Mouse (Mus musculus) kidney, embryonic 15.5 days (tissue): ENCODE measurements around the gene Mical2. TPM values are rescaled to one million over a fixed set of nuclear protein-coding genes. Genes with fewer than 3 reads are reported as not detected.

Experiments
- ATAC-seq: fragments of 200-750 bp; cut with Nextera tagmentation; replicated peaks from 2 replicates; pipeline ENCODE4 v1.8.0; 2017; ENCODE audit warnings: moderate TSS enrichment; ENCODE audit not compliant: low FRiP score
- H3K27ac ChIP-seq: fragments of 300-500 bp; sonication (generic); 2 replicates; pipeline ENCODE4 v1.5.1; 2015; ENCODE audit warnings: mild to moderate bottlenecking, inconsistent platforms
- H3K27me3 ChIP-seq: fragments of 300-500 bp; sonication (generic); 2 replicates; pipeline ENCODE4 v1.6.1; 2015; ENCODE audit warnings: inconsistent platforms
- H3K36me3 ChIP-seq: fragments of 300-500 bp; sonication (generic); 2 replicates; pipeline ENCODE4 v1.6.1; 2015; ENCODE audit warnings: inconsistent platforms
- H3K4me1 ChIP-seq: fragments of 300-500 bp; sonication (generic); 2 replicates; pipeline ENCODE4 v1.6.1; 2015; ENCODE audit warnings: inconsistent platforms
- H3K4me2 ChIP-seq: fragments of 300-500 bp; sonication (generic); 2 replicates; pipeline ENCODE4 v1.6.1; 2015; ENCODE audit warnings: moderate library complexity, mild to moderate bottlenecking, inconsistent platforms
- H3K4me3 ChIP-seq: fragments of 300-500 bp; sonication (generic); replicated peaks from 2 replicates; pipeline ENCODE4 v1.5.1; 2015; ENCODE audit warnings: mild to moderate bottlenecking, inconsistent platforms
- H3K9ac ChIP-seq: fragments of 300-500 bp; sonication (generic); 2 replicates; pipeline ENCODE4 v1.6.1; 2015; ENCODE audit warnings: mild to moderate bottlenecking, inconsistent platforms
- H3K9me3 ChIP-seq: fragments of 300-500 bp; sonication (generic); replicated peaks from 2 replicates; pipeline ENCODE4 v1.6.1; 2016; ENCODE audit warnings: inconsistent platforms
- WGBS: fragments of 180-500 bp; shearing (Covaris S2); methylation state at CpG from one replicate; pipeline ENCODE4 v1.1.7; 2015; ENCODE audit warnings: mixed read lengths; 5-methylcytosine and 5-hydroxymethylcytosine counted together
- polyA plus RNA-seq: library from polyadenylated mRNA; unstranded; fragments of >200 nt; fragmentation: Nextera tagmentation; extraction: Ambion mirVana; gene quantifications from 2 replicates; pipeline ENCODE4 v1.2.1, GENCODE M21; 2015

The Mical2 gene
- polyA plus RNA-seq, 1 experiment from 2014 or later: 7.5 TPM

GRCm38 (mm10) chr7:112235493-112235892 is 9.8 kb downstream of the Mical2 start:
- H3K9me3 ChIP-seq: no peaks in the 10 kb centered on the region
- H3K27ac ChIP-seq: no peak overlapping the region
- no peak overlapping the region for H3K9ac ChIP-seq
- WGBS: 67% methylated on average over 4 of the region's 4 CpGs
- no peak overlapping the region for H3K4me3 ChIP-seq
- H3K4me1 ChIP-seq: peaks cover 38% of the 10 kb centered on the region
- ATAC-seq: no peak
- H3K27me3 ChIP-seq: no peaks in the 10 kb centered on the region
- H3K4me2 ChIP-seq: no peak overlapping the region
- no peaks in the 10 kb centered on the region for H3K36me3 ChIP-seq

- Histone ChIP-seq H3K4me2 (no peak overlapping the region), H3K4me3 (no peak overlapping the region), H3K9ac (no peak overlapping the region), H3K27ac (peak overlapping the region; percentile 34; the same call in 1 of the 2 replicates), H3K9me3 (no peaks in the 10 kb centered on the region), H3K36me3 (no peaks in the 10 kb centered on the region), H3K4me1 (peaks cover 38% of the 10 kb centered on the region), H3K27me3 (no peaks in the 10 kb centered on the region)
- 91% methylated on average over 7 of the region's 7 CpGs for WGBS
- no peak for ATAC-seq
Measured at GRCm38 (mm10) chr7:112237211-112237610, 11.6 kb downstream of the Mical2 start.

- 45% methylated on average over 3 of the region's 3 CpGs for whole genome bisulfite sequencing
- Histone ChIP-seq H3K27ac (peak overlapping the region; percentile 34; the same call in 1 of the 2 replicates), H3K4me2 (no peak overlapping the region), H3K9ac (no peak overlapping the region), H3K4me1 (peaks cover 38% of the 10 kb centered on the region), H3K4me3 (no peak overlapping the region), H3K36me3 (no peaks in the 10 kb centered on the region), H3K9me3 (no peaks in the 10 kb centered on the region), H3K27me3 (no peaks in the 10 kb centered on the region)
- ATAC-seq: peak; percentile 41; the same call in 1 of the 2 replicates
Measured at GRCm38 (mm10) chr7:112237868-112238267, 12.2 kb downstream of the Mical2 start.

- Histone ChIP-seq H3K36me3 (no peaks in the 10 kb centered on the region), H3K9ac (no peak overlapping the region), H3K27ac (no peak overlapping the region), H3K4me1 (peaks cover 30% of the 10 kb centered on the region), H3K4me3 (no peak overlapping the region), H3K27me3 (no peaks in the 10 kb centered on the region), H3K4me2 (no peak overlapping the region), H3K9me3 (no peaks in the 10 kb centered on the region)
- 0 out of 2 replicates have a peak, but pooled peaks have one; percentile 17 for ATAC-seq
- 53% methylated on average over 10 of the region's 10 CpGs for WGBS
Measured at GRCm38 (mm10) chr7:112238768-112239728, 13.4 kb downstream of the Mical2 start.

- no peaks in the 10 kb centered on the region for H3K36me3 ChIP-seq
- H3K4me1 ChIP-seq: peaks cover 38% of the 10 kb centered on the region
- no peak overlapping the region for H3K9ac ChIP-seq
- no peak overlapping the region for H3K4me2 ChIP-seq
- WGBS: 85% methylated on average over 2 of the region's 2 CpGs
- no peaks in the 10 kb centered on the region for H3K27me3 ChIP-seq
- no peak overlapping the region for H3K27ac ChIP-seq
- no peaks in the 10 kb centered on the region for H3K9me3 ChIP-seq
- no peak for ATAC-seq
- no peak overlapping the region for H3K4me3 ChIP-seq
Measured at GRCm38 (mm10) chr7:112240748-112241147, 15.1 kb downstream of the Mical2 start.

GRCm38 (mm10) chr7:112241211-112241944 is 15.7 kb downstream of the Mical2 start:
- Histone ChIP-seq H3K27ac (no peak overlapping the region), H3K4me1 (peaks cover 38% of the 10 kb centered on the region), H3K36me3 (no peaks in the 10 kb centered on the region), H3K4me3 (no peak overlapping the region), H3K9me3 (no peaks in the 10 kb centered on the region), H3K9ac (no peak overlapping the region), H3K27me3 (no peaks in the 10 kb centered on the region), H3K4me2 (no peak overlapping the region)
- ATAC-seq: no peak
- WGBS: 57% methylated on average over 8 of the region's 8 CpGs

GRCm38 (mm10) chr7:112241945-112242329 is 16.3 kb downstream of the Mical2 start:
- H3K4me3 ChIP-seq: no peak overlapping the region
- peaks cover 38% of the 10 kb centered on the region for H3K4me1 ChIP-seq
- ATAC-seq: no peak
- H3K27me3 ChIP-seq: no peaks in the 10 kb centered on the region
- no peaks in the 10 kb centered on the region for H3K36me3 ChIP-seq
- 90% methylated on average over 3 of the region's 3 CpGs for WGBS
- no peaks in the 10 kb centered on the region for H3K9me3 ChIP-seq
- H3K4me2 ChIP-seq: no peak overlapping the region
- H3K27ac ChIP-seq: no peak overlapping the region
- no peak overlapping the region for H3K9ac ChIP-seq

GRCm38 (mm10) chr7:112242587-112242986 is 16.9 kb downstream of the Mical2 start:
- 74% methylated on average over 6 of the region's 6 CpGs for WGBS

GRCm38 (mm10) chr7:112244071-112244470 is 18.4 kb downstream of the Mical2 start:
- no peaks in the 10 kb centered on the region for H3K9me3 ChIP-seq
- no peak overlapping the region for H3K4me2 ChIP-seq
- H3K4me1 ChIP-seq: peaks cover 16% of the 10 kb centered on the region
- no peaks in the 10 kb centered on the region for H3K27me3 ChIP-seq
- H3K27ac ChIP-seq: no peak overlapping the region
- H3K9ac ChIP-seq: no peak overlapping the region
- no peaks in the 10 kb centered on the region for H3K36me3 ChIP-seq
- 73% methylated on average over 2 of the region's 2 CpGs for WGBS
- no peak overlapping the region for H3K4me3 ChIP-seq
- no peak for ATAC-seq

More at GRCm38 (mm10) chr7:112242587-112242986, 16.9 kb downstream of the Mical2 start:
- no peak overlapping the region for H3K4me3 ChIP-seq
- peaks cover 31% of the 10 kb centered on the region for H3K4me1 ChIP-seq
- no peak overlapping the region for H3K4me2 ChIP-seq
- H3K27me3 ChIP-seq: no peaks in the 10 kb centered on the region
- no peak overlapping the region for H3K27ac ChIP-seq
- no peaks in the 10 kb centered on the region for H3K36me3 ChIP-seq
- H3K9me3 ChIP-seq: no peaks in the 10 kb centered on the region
- no peak for ATAC-seq
- no peak overlapping the region for H3K9ac ChIP-seq

GRCm38 (mm10) chr7:112244683-112245082 is 19.0 kb downstream of the Mical2 start:
- H3K4me3 ChIP-seq: no peak overlapping the region
- 61% methylated on average over 6 of the region's 6 CpGs for WGBS
- ATAC-seq: no peak
- H3K4me1 ChIP-seq: peaks cover 12% of the 10 kb centered on the region
- H3K4me2 ChIP-seq: no peak overlapping the region
- no peaks in the 10 kb centered on the region for H3K36me3 ChIP-seq
- H3K9ac ChIP-seq: no peak overlapping the region
- no peaks in the 10 kb centered on the region for H3K9me3 ChIP-seq
- no peak overlapping the region for H3K27ac ChIP-seq
- H3K27me3 ChIP-seq: no peaks in the 10 kb centered on the region

- no peaks in the 10 kb centered on the region for H3K27me3 ChIP-seq
- 89% methylated on average over 4 of the region's 4 CpGs for WGBS
- H3K4me3 ChIP-seq: no peak overlapping the region
- H3K4me1 ChIP-seq: peaks cover 14% of the 10 kb centered on the region
- ATAC-seq: no peak
- H3K27ac ChIP-seq: no peak overlapping the region
- no peaks in the 10 kb centered on the region for H3K9me3 ChIP-seq
- no peak overlapping the region for H3K9ac ChIP-seq
- H3K4me2 ChIP-seq: no peak overlapping the region
- H3K36me3 ChIP-seq: no peaks in the 10 kb centered on the region
Measured at GRCm38 (mm10) chr7:112245839-112246438, 20.3 kb downstream of the Mical2 start.

- Histone ChIP-seq H3K9me3 (no peaks in the 10 kb centered on the region), H3K27ac (no peak overlapping the region), H3K27me3 (no peaks in the 10 kb centered on the region), H3K4me1 (peaks cover 19% of the 10 kb centered on the region), H3K4me2 (no peak overlapping the region), H3K36me3 (no peaks in the 10 kb centered on the region), H3K9ac (no peak overlapping the region), H3K4me3 (no peak overlapping the region)
- 90% methylated on average over 4 of the region's 4 CpGs for WGBS
- no peak for ATAC-seq
Measured at GRCm38 (mm10) chr7:112246442-112246841, 20.8 kb downstream of the Mical2 start.
